Mouse (Mus musculus) megakaryocyte, embryonic 14.5 days (primary cell): ENCODE measurements at regions not wholly inside any gene's neighbourhood (a gene's known extent, or its start where the extent isn't known, plus 50 kb on each side); places are given as distances from the start of the nearest gene placed in this dataset.

ENCODE experiments used
- FLI1 ChIP-seq: IDR thresholded peaks from 2 replicates; pipeline ENCODE4 v1.6.1; 2012; ENCODE audit warnings: low read length, inconsistent platforms, mixed read lengths
- GATA1 ChIP-seq: IDR thresholded peaks from 3 replicates; pipeline ENCODE4 v1.6.1; 2012; ENCODE audit warnings: mixed read lengths, low read length, inconsistent platforms, borderline replicate concordance

DNA sequence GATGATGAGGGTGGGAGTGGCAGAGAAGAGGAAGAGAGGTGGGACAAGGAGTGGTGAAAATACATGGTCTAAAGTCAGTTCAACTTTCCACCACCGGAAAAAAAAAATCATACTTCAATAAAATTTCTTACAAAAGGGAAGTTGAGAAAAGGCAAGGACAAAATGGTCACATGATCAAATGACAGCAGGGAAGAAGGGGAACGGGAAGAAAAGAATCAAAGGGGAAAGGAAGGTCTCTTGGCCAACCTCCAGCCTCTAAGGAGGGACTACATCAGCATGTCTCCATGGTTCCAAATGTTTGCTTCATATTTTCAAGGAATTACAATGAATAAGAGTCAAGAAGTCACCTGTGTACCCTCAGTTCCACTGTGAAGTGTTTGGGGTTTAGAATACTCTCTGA lies 64.7 kb upstream of the Slc9a9 start:
- no peak for TF ChIP-seq GATA1
- no peak for TF ChIP-seq FLI1
